Mouse (Mus musculus) 3134 (cell line): Measurements from ENCODE around the gene Prpf31.
"Not testable (repeated sequence)": the region's sequence is repeated elsewhere in the genome, so short reads cannot be mapped to it uniquely, and the experiment has no call there.

Experiments
- DNase-seq: peaks from one replicate; pipeline ENCODE4 v3.0.0-alpha.2; 2011; ENCODE audit warnings: low spot score; ENCODE audit not compliant: insufficient read length; ENCODE audit errors: extremely low read depth

The Prpf31 gene

DNA sequence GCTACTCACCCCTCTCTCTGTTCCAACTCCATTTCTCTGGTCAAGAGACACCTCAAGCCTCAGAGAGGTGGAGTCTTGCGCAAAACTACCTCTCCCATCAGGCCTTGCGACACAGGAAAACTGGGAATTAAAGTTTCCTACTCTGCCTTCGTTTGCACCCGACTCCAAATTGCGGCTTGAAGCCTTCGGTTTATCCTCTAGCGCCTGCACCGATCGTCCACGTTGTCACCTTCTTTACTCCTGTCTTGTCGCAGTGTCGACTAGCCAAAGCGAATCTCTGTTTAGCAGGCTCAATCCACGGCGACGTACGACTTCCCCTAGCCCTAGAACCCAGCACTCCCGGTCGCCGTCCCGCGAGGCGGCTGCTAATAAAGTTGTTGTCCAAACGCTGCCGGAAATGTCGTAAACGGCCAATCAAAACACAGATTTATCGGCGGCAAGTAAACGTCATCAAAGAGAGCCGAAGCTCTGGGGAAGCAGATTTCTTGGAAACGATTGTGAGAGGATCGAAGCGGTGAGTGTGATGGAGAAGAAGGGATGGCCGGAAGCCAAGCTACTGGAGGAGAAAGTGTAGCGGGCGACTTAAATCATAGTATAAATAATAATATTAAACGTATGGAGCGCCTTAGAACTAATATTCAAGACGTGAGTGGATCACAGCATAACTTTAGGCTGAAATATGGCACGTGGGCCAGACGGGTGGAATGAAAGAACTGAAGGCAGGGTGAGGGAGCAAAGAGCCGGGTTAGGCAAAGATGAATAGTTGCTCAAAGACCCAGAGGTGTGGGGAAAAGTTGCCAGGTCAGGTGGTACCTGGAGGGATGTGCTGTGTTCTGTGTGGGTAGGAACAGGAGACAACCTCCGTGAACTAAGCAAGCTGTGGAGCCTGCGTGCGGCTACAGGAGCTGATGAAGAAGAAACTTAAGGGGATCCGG lies at the start of gene Prpf31, which contains the start of gene Tfpt:
TSS of gene Prpf31 (plus strand) at position 443 of the 935 bp plus-strand sequence.
TSS of gene Tfpt (minus strand) at position 387 of the 935 bp plus-strand sequence.
- peak; percentile 89 for DNase-seq

DNA sequence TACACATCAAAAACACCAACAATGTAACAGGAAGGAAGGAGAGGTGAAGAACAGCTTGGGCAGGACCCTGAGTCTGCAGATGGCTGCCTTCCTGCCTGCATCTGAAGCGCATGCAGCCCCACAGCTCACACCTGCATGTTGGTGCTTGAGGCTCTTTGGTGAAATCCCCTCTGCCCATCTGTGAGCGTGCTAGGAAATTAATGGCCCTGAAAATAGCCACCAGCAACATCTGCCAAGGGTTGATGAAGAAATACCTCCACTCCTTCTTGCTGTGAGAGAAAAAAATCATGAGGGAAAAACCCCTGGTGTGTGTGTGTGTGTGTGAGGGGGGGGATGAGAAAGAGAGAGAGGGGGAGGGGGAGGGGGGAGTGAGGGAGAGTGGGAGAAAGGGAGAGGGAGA lies 49.8 kb upstream of the Prpf31 start:
- no peak for DNase-seq

- no peak for DNase-seq
Measured at GRCm38 (mm10) chr7:3585763-3586162, 44.0 kb upstream of the Prpf31 start.

DNA sequence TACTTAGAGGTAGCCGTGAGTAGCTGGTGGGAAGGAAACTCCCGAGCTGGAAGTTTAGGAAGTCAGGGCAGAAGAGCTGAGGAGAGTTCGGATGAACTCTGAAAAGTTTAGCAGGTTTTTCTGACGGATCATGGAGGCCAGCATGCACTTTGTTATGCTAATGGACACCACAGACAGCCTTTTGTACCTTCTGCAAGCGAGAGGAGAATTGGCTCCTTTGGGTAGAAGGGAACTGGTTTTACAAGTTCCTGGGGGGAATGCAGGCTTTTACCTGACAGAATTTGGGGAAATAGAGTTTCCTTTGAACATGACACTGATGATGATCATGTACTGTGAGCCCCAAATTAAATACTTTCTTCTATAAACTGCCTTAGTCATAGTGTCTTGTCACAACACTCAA lies 43.5 kb upstream of the Prpf31 start:
- DNase-seq = no peak

DNA sequence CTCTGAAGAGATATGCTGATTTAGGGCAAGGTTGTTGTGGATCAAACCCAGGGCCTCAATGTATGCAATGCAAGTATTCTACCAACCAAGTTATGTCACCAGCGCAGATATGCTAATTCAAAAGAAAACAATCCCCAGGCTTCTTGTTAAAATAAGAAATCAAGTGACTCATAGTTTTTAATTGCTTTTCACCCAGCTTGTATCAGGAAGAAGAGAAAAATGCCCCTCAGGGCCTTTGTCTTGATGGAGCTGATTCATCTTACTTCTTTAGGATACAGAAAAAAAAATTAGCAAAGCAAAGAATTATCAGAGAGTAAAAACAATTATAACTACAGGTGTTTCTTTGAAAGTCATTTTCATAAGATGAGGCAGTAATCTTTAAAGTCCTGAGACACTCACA lies 42.5 kb upstream of the Prpf31 start:
- no peak for DNase-seq

DNA sequence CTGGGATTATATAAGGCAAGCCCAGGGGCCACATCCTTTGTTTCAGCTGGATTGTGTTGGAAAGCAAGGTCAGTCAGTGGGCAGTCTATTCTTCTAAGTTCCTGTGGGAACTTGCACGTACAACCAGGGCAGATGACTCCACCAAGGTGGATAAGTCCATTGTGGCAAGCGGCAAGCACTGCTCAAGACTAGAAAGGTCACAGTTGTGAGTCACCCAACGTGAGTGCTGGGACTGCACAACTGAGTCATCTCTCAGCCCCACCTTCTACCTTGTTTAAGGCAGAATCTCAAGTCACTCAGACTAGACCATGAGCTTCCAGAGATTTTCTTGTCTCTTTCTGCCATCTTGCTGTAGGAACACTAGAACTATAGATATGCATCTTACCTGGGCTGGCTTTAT lies 39.2 kb upstream of the Prpf31 start:
- DNase-seq = peak; percentile 11

DNA sequence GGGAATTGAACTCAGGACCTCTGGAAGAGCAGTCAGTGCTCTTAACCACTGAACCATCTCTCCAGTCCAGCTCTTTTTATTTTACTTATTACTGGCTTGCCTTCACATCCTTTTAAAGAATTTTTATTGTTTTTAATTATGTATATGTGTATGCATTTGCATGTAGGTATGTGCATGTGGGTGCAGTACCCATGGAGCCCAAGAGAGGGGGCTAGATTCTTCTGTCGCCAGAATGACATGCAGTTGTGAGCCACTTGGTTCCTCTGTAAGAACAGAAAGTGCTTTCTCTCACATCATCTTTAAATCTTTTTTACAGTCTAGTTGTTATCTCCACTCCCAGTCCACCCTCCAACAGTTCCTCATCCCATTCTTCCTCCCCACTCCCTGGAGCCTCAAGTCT lies 38.3 kb upstream of the Prpf31 start:
- DNase-seq = no peak

DNA sequence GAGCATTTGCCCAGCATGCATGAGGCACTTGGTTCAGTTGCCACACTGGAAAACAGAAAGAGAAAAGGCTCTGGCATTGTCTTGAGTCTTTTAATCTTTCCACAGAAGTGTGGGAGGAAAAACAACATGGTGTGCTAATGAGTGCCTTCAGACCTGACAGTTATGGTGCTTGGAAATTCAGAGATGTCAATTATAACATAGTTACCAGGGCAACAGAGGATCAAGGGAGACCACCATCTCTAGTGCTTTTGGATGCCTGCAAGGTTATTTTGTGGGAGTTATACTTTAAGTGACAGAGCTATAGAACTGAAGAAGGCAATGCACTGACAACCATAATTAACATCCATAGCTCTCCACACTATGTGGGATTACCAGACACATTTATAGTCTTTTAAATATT lies 35.9 kb upstream of the Prpf31 start:
- no peak for DNase-seq

- DNase-seq = no peak
Measured at GRCm38 (mm10) chr7:3594686-3595085, 35.1 kb upstream of the Prpf31 start.

GRCm38 (mm10) chr7:3595146-3595545 lies 34.6 kb upstream of the Prpf31 start:
- peak; percentile 54 for DNase-seq

- DNase-seq = not testable (repeated sequence)
Measured at GRCm38 (mm10) chr7:3597755-3598154, 32.0 kb upstream of the Prpf31 start.

DNA sequence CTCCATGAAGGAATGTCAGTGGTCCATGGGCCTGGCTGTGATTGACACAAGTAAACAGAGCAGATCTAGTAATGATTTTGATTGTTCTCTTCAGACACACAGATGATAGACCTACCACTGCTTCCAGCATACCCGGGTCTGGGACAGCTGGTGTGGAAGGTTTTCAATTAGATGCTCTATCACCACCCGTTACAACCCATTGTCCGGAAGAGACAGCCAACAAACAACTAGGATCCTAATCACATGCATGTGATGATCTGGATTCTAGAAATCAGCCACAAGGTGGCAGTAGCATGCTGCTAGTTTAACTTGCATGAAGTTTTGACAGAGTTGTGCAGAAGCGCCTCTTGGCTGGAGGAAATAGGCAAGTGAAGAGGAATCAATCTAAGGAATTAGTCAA lies 28.7 kb upstream of the Prpf31 start:
- no peak for DNase-seq

DNA sequence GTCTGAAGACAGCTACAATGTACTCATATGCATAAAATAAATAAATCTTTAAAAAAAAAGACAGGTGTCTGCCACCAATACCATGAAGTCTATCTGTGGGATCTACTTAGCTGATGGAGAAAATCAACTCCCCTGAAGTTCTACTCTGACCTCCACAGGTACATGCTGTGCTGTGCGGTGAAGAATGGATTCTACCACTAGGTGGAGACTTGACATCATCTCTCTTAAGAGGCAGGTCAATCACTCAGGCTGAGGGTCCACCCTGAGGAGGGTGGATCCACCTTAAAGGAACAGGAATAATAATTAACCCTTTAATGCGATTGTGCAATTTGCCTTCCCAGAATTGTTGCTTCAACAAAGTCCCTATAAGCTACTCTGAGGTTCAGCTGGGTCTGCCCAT lies 23.0 kb upstream of the Prpf31 start:
- no peak for DNase-seq

- no peak for DNase-seq
Measured at GRCm38 (mm10) chr7:3607391-3607790, 22.4 kb upstream of the Prpf31 start.

- no peak for DNase-seq
Measured at GRCm38 (mm10) chr7:3608668-3609067, 21.1 kb upstream of the Prpf31 start.

DNA sequence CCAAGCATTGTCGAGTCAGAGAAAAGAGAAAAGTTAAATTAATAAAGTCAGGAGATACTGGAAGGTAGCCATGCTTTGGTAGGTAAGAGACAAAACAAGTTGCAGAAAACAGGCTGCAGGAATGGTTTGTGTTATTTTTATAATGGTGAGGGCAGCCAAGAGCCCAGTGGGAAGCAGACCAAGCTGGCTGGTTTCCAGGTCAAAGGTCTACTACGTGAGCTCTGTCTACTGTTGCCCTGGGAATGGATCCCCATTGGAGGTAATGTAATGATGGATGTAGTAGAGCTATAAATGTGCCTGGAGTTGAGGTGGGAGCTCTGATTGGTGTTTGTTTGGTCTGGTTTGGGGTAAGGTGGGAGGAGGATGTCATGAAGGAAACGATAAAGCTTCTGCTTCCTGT lies 20.7 kb upstream of the Prpf31 start:
- DNase-seq = no peak

GRCm38 (mm10) chr7:3610437-3610836 lies 19.3 kb upstream of the Prpf31 start:
- no peak for DNase-seq

DNA sequence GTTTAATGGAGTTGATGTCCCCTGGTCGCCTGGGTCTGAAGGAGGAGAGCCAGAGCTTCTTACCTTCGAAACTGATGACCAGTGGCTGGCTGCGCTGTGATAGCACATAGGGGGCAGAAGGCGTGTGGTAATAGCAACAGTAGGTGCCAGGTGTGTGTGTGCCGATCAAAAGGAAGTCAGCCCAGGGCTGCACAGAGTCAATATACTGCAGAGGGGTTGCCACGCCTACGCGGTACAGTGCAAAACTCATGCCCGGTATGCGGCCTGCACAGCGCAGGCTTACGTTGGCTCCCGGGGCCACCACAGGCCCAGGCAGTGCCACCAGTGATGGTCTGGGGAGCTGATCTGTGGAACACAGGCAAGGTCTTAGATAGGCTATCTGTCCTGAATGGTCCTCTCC lies 18.8 kb upstream of the Prpf31 start:
- no peak for DNase-seq

- no peak for DNase-seq
Measured at GRCm38 (mm10) chr7:3614021-3614420, 15.8 kb upstream of the Prpf31 start.

DNA sequence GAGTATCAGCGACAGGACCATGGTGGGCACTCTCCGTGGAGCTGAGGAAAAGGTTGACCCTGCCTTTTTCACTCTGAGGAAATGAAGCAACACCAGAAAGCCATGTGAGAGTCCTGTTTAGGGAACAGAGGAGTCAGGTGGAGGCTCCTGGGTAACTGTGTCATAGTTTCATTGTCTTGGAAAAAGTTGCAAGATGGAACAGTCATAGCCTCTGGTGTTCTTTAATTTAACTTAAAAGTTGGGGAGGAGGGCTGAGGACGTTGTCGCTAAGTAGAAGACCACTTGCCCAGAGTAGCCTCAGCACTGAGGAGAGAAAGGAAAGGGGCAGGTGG lies 13.8 kb upstream of the Prpf31 start, which contains the start of gene Oscar:
TSS of gene Oscar (minus strand) at position 101 of the 332 bp plus-strand sequence.
- no peak for DNase-seq

GRCm38 (mm10) chr7:3616389-3617241 lies 13.2 kb upstream of the Prpf31 start:
- DNase-seq = no peak
